Mouse (Mus musculus) cerebellum, adult 9-10 months (tissue): ENCODE measurements around the gene Csnk1g1.

Source experiments
- DNase-seq: peaks from one replicate; pipeline ENCODE4 v3.0.0; 2022

The Csnk1g1 gene

GRCm38 (mm10) chr9:66070151-66070550 lies 161.4 kb downstream of the Csnk1g1 start:
- no peak for DNase-seq

- no peak for DNase-seq
Measured at GRCm38 (mm10) chr9:66072754-66073153, 164.0 kb downstream of the Csnk1g1 start.

GRCm38 (mm10) chr9:66078072-66078471 lies 169.3 kb downstream of the Csnk1g1 start:
- no peak for DNase-seq

GRCm38 (mm10) chr9:66078493-66078892 lies 169.8 kb downstream of the Csnk1g1 start:
- DNase-seq, result no peak

- DNase-seq, result no peak
Measured at GRCm38 (mm10) chr9:66080804-66081459, 172.2 kb downstream of the Csnk1g1 start.

GRCm38 (mm10) chr9:66081999-66082398 lies 173.3 kb downstream of the Csnk1g1 start:
- no peak for DNase-seq

- no peak for DNase-seq
Measured at GRCm38 (mm10) chr9:66084171-66084570, 175.4 kb downstream of the Csnk1g1 start.

GRCm38 (mm10) chr9:66087062-66087461 lies 178.3 kb downstream of the Csnk1g1 start:
- DNase-seq, result no peak

- no peak for DNase-seq
Measured at GRCm38 (mm10) chr9:66088411-66088810, 179.7 kb downstream of the Csnk1g1 start.

GRCm38 (mm10) chr9:66090593-66091244 lies 182.0 kb downstream of the Csnk1g1 start:
- no peak for DNase-seq

GRCm38 (mm10) chr9:66091327-66092231 lies 182.9 kb downstream of the Csnk1g1 start:
- no peak for DNase-seq

- no peak for DNase-seq
Measured at GRCm38 (mm10) chr9:66092664-66093063, 183.9 kb downstream of the Csnk1g1 start.
